Mouse (Mus musculus) cortical plate, adult 2 months (tissue): ENCODE data around the gene Tmem186.

ENCODE experiments used
- CTCF ChIP-seq: fragments of 200-500 bp; IDR thresholded peaks from 2 replicates; pipeline ENCODE4 v1.5.1; 2011; ENCODE audit warnings: mild to moderate bottlenecking, control low read depth, low read length; ENCODE audit not compliant: insufficient read depth; ENCODE audit errors: extremely low read depth
- POLR2A ChIP-seq: fragments of 200-500 bp; IDR thresholded peaks from 2 replicates; pipeline ENCODE4 v1.6.1; 2011; ENCODE audit warnings: mild to moderate bottlenecking, low read length, control low read depth; ENCODE audit not compliant: insufficient read depth; ENCODE audit errors: extremely low read depth

DNA sequence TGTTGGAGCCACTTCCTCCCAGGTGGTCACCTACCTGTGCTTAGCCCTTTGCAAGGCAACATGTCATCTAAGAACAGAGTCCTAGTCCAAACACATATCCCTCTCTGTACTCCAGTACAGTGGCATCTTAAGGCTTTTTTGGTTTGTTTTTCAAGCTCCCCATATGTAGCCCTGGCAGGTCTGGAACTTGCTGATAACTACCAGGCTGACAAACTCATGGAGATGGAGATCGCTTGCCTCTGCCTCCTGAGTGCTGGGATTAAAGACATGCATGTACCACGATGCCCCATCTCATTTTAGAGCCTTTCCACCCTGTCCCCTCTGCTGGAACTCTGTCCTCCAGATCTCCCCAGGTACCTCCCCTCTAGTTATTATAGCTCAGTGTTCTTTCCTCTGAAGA, 38.7 kb upstream of the Tmem186 start:
- TF ChIP-seq CTCF (no peak), POLR2A (no peak)
